Mouse (Mus musculus): ENCODE data around the gene Rpl27a. TPM values are rescaled to one million over a fixed set of nuclear protein-coding genes. Genes with fewer than 3 reads are reported as not detected.

The Rpl27a gene
- 134 and 137 TPM in 2 replicates for polyA plus RNA-seq (2014; fragmentation: Nextera tagmentation; extraction: Ambion mirVana)

DNA sequence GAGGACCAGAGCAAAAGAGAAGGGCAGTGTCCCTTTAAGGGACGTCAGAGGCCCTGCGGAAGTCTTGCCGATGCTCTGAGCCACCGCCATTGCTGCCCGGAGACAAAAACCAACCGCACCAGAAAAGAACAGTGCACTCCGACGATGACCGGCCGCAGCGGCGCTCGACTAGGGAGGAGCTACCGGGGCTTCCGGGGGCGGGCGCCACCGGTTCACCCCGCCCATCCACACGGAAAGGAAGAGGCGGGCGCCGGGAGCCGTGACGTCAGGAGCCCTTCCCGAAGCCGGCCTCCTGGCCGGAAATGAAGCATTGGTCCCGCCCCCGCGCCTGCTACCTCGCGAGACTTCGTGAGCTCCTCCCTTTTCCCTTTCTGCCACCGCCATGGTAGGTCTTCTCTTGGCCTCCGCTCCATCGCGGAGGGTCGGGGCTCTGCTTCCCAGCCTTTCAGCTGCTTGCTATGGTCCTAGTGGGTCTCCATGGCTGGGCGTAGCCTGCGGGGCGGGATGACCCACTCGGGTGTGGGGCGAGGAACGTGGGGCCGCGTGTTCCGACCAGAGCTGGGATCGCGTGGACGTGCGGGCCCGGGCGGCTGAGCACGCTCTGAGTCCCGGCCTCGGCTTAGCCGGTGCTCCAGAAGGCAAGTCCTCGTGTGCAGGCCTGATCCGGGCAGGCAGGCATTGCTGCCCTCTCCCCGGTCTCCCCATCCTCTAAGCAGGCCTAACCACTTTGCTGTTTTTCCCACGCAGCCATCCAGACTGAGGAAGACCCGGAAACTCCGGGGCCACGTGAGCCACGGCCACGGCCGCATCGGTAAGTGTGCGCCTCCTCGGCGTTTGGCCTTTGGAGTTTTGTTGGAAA, at the start of gene Rpl27a:
Gene Rpl27a (plus strand): TSS at position 310 of the 859 bp plus-strand sequence.
- no peaks in the 10 kb centered on the region for H3K27me3 ChIP-seq (ENCODE audit: control insufficient read depth, insufficient read depth, low read length)
- under 1% methylated on average over 72 of the region's 72 CpGs for WGBS
- H3K27ac ChIP-seq (replicated peaks; ENCODE audit: low read depth, low read length), result peak within 1 kb of the TSS; percentile 92
- peak; percentile 99 for DNase-seq (ENCODE audit: low spot score)
- H3K9ac ChIP-seq (replicated peaks; ENCODE audit: low read length), result peak within 1 kb of the TSS; percentile 96
- H3K4me3 ChIP-seq (ENCODE audit: low read depth, low read length), result peak within 1 kb of the TSS; percentile 91
- no peaks in the 10 kb centered on the region for H3K9me3 ChIP-seq (replicated peaks; ENCODE audit: control insufficient read depth, low read length)
- H3K36me3 ChIP-seq (replicated peaks; ENCODE audit: control insufficient read depth, insufficient read depth, low read depth, low read length), result peaks cover 8% of the 10 kb centered on the region
- no peaks in the 10 kb centered on the region; the same call in 1 of the 2 replicates for H3K4me1 ChIP-seq (ENCODE audit: control insufficient read depth, insufficient read depth, low read length)
- H3K4me2 ChIP-seq (ENCODE audit: low read depth, low read length), result peak within 1 kb of the TSS; percentile 70
- peak; percentile 89 for ATAC-seq (replicated peaks; ENCODE audit: insufficient number of reproducible peaks, low FRiP score, low TSS enrichment, low read depth)

GRCm38 (mm10) chr7:109470700-109471099, 48.2 kb upstream of the Rpl27a start:
- no peaks in the 10 kb centered on the region for H3K4me1 ChIP-seq (ENCODE audit: control insufficient read depth, insufficient read depth, low read length)
- DNase-seq (ENCODE audit: low spot score) (no peak), ATAC-seq (replicated peaks; ENCODE audit: insufficient number of reproducible peaks, low FRiP score, low TSS enrichment, low read depth) (no peak)
- 74% methylated on average over 4 of the region's 4 CpGs for WGBS
- no peaks in the 10 kb centered on the region for H3K9me3 ChIP-seq (replicated peaks; ENCODE audit: control insufficient read depth, low read length)
- no peaks in the 10 kb centered on the region for H3K36me3 ChIP-seq (replicated peaks; ENCODE audit: control insufficient read depth, insufficient read depth, low read depth, low read length)
- H3K4me2 ChIP-seq (ENCODE audit: low read depth, low read length), result no peak overlapping the region
- no peak overlapping the region for H3K27ac ChIP-seq (replicated peaks; ENCODE audit: low read depth, low read length)
- H3K9ac ChIP-seq (replicated peaks; ENCODE audit: low read length), result no peak overlapping the region
- no peak overlapping the region for H3K4me3 ChIP-seq (ENCODE audit: low read depth, low read length)
- H3K27me3 ChIP-seq (ENCODE audit: control insufficient read depth, insufficient read depth, low read length), result no peaks in the 10 kb centered on the region

- ATAC-seq (replicated peaks; ENCODE audit: insufficient number of reproducible peaks, low FRiP score, low TSS enrichment, low read depth) (no peak), DNase-seq (ENCODE audit: low spot score) (no peak)
- Histone ChIP-seq H3K9me3 (replicated peaks; ENCODE audit: control insufficient read depth, low read length) (no peaks in the 10 kb centered on the region), H3K36me3 (replicated peaks; ENCODE audit: control insufficient read depth, insufficient read depth, low read depth, low read length) (no peaks in the 10 kb centered on the region), H3K27ac (replicated peaks; ENCODE audit: low read depth, low read length) (no peak overlapping the region), H3K4me2 (ENCODE audit: low read depth, low read length) (no peak overlapping the region), H3K9ac (replicated peaks; ENCODE audit: low read length) (no peak overlapping the region), H3K4me3 (ENCODE audit: low read depth, low read length) (no peak overlapping the region), H3K27me3 (ENCODE audit: control insufficient read depth, insufficient read depth, low read length) (no peaks in the 10 kb centered on the region), H3K4me1 (ENCODE audit: control insufficient read depth, insufficient read depth, low read length) (no peaks in the 10 kb centered on the region)
- WGBS, result 83% methylated on average over 3 of the region's 3 CpGs
Observed at GRCm38 (mm10) chr7:109477926-109478325, 41.0 kb upstream of the Rpl27a start.

DNA sequence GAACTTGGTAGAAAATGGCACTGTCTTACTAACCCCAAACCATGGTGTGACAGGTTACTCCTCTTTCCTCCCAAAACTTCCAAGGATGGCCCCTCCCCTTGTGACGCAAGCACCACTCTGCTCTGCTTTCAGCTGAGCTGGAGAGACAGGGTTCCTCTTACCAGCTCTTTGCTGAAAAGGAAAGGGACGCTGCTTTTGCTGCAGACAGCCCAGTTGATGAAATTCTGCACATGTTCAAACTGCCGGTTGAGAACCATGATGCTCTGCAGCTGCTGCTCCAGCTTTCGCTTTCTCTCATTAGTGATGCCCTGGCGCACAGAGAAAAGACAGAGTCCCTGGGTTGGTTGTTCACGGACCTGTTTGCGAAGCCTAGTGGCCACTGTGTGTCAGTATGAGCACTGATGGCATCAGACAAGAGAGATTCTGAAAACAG, 38.2 kb upstream of the Rpl27a start:
- Histone ChIP-seq H3K4me1 (ENCODE audit: control insufficient read depth, insufficient read depth, low read length) (no peaks in the 10 kb centered on the region), H3K4me3 (ENCODE audit: low read depth, low read length) (no peak overlapping the region)
- no peak for ATAC-seq (replicated peaks; ENCODE audit: insufficient number of reproducible peaks, low FRiP score, low TSS enrichment, low read depth)

DNA sequence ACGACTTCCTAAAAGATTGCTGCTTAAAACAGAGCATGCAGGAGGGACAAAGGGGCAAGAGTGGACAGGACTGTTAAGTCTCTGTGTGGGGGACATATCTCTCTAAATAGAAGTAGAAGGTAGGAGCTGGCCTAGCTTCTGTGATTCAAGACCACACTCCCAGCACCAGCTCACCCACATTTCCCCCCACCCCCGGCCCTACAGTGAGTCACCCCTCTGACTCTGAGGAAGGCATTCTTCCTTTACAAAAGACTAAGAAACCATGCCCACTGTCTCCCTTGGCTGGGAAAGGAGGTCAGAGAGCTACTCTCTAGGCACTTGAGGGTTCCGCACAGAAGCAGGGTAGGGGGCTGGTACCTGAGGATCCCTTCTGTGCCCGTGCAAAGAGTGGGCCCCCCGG, 34.7 kb upstream of the Rpl27a start:
- no peak overlapping the region for H3K4me3 ChIP-seq (ENCODE audit: low read depth, low read length)
- no peaks in the 10 kb centered on the region for H3K4me1 ChIP-seq (ENCODE audit: control insufficient read depth, insufficient read depth, low read length)
- H3K9me3 ChIP-seq (replicated peaks; ENCODE audit: control insufficient read depth, low read length), result no peaks in the 10 kb centered on the region
- no peak for DNase-seq (ENCODE audit: low spot score)
- WGBS, result 72% methylated on average over 5 of the region's 5 CpGs
- no peak overlapping the region for H3K27ac ChIP-seq (replicated peaks; ENCODE audit: low read depth, low read length)
- H3K9ac ChIP-seq (replicated peaks; ENCODE audit: low read length), result no peak overlapping the region
- ATAC-seq (replicated peaks; ENCODE audit: insufficient number of reproducible peaks, low FRiP score, low TSS enrichment, low read depth), result no peak
- H3K27me3 ChIP-seq (ENCODE audit: control insufficient read depth, insufficient read depth, low read length), result no peaks in the 10 kb centered on the region
- H3K4me2 ChIP-seq (ENCODE audit: low read depth, low read length), result no peak overlapping the region
- no peaks in the 10 kb centered on the region for H3K36me3 ChIP-seq (replicated peaks; ENCODE audit: control insufficient read depth, insufficient read depth, low read depth, low read length)

More for the DNA sequence above, 38.2 kb upstream of the Rpl27a start:
- Histone ChIP-seq H3K4me2 (ENCODE audit: low read depth, low read length) (no peak overlapping the region), H3K9ac (replicated peaks; ENCODE audit: low read length) (no peak overlapping the region), H3K36me3 (replicated peaks; ENCODE audit: control insufficient read depth, insufficient read depth, low read depth, low read length) (no peaks in the 10 kb centered on the region), H3K27me3 (ENCODE audit: control insufficient read depth, insufficient read depth, low read length) (no peaks in the 10 kb centered on the region), H3K9me3 (replicated peaks; ENCODE audit: control insufficient read depth, low read length) (no peaks in the 10 kb centered on the region), H3K27ac (replicated peaks; ENCODE audit: low read depth, low read length) (no peak overlapping the region)
- DNase-seq (ENCODE audit: low spot score), result peak; percentile 35
- 32% methylated on average over 7 of the region's 7 CpGs for WGBS

DNA sequence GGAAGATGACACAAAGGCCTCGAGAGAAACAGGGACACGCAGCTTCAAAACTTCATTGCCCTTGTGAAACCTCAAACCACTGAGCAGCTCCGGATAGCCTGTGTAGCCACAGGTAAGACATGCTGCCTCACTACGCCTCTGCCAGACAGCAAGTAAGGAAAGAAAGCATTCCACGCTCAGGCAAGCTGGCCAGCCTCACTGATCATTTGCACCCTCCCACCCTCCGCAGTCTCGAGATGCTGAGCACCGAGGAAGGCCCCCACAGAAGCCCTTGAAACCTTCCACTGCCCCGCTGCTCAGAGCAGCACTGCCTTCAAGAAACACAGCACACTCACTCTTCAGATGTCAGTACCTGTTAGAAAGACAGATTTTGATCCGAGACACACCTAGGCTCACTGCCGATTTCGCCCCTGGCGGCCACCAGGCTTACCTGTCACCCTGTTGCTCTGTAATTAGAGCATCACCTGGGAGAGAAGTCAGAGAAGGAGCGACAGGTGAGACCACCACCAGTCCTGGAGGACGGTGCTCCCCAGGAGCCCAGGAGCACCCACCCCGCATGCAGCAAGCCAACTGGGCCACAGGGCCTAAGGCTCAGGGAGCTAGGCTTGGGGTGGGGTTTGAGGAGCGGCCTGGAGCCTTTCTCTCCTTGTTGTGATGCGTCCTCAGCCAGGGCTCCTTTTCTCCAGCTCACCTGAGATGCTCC, 26.2 kb upstream of the Rpl27a start:
- Histone ChIP-seq H3K36me3 (replicated peaks; ENCODE audit: control insufficient read depth, insufficient read depth, low read depth, low read length) (no peaks in the 10 kb centered on the region), H3K9ac (replicated peaks; ENCODE audit: low read length) (no peak overlapping the region), H3K27ac (replicated peaks; ENCODE audit: low read depth, low read length) (no peak overlapping the region), H3K4me3 (ENCODE audit: low read depth, low read length) (no peak overlapping the region), H3K4me2 (ENCODE audit: low read depth, low read length) (no peak overlapping the region; the same call in 1 of the 2 replicates), H3K4me1 (ENCODE audit: control insufficient read depth, insufficient read depth, low read length) (no peaks in the 10 kb centered on the region), H3K27me3 (ENCODE audit: control insufficient read depth, insufficient read depth, low read length) (no peaks in the 10 kb centered on the region), H3K9me3 (replicated peaks; ENCODE audit: control insufficient read depth, low read length) (no peaks in the 10 kb centered on the region)
- DNase-seq (ENCODE audit: low spot score), result no peak
- 48% methylated on average over 18 of the region's 18 CpGs for WGBS
- no peak for ATAC-seq (replicated peaks; ENCODE audit: insufficient number of reproducible peaks, low FRiP score, low TSS enrichment, low read depth)

DNA sequence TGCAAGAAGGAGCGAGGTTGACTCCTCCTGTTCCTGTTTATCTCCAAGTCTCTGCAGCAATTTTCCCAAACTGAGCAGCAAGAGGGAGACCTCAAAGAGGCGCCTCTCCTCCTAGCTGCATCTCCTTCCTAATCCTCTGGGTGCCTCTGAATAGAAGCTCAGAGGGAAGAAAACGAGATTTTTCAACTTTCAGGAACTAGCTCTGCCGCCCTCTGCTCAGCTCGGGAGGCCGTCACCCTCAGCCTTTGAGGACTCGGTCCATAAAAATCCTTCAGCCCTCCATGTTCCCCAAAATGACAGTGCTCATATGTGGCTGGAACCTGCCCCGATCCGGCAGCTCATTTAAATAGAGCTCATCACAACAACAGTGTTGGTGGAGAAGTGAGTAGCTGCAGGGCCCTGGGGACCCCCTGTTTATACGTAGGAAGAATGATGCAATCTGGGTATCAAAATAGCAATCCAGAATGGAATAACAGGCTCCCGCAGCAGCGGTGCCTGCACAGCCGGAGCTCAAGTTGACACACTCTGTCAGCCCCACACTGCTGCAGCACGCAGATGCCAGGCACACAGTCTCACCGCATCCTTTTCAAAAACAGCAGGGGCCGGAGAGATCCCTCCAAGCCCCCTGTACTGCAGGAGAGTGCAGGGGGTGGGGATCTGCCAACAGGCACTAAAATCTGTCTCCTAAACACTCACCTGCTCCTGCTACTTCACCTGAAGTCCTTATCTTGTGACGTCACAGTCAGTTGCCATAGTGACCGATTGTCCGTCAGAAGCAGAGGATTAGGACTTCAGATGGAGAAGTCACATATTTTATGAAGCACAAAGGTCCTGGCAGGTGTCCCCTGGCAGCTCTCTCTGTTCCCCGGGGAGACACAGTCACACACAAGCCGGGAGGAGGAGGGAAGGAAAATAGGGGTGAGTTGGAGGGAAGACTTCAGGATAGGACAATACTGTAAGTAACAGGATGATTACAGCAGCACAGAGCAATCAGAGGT, 25.3 kb upstream of the Rpl27a start:
- H3K27ac ChIP-seq (replicated peaks; ENCODE audit: low read depth, low read length), result no peak overlapping the region
- H3K4me1 ChIP-seq (ENCODE audit: control insufficient read depth, insufficient read depth, low read length), result no peaks in the 10 kb centered on the region
- no peaks in the 10 kb centered on the region for H3K9me3 ChIP-seq (replicated peaks; ENCODE audit: control insufficient read depth, low read length)
- WGBS, result 9% methylated on average over 21 of the region's 21 CpGs
- peak overlapping the region; percentile 14 for H3K4me2 ChIP-seq (ENCODE audit: low read depth, low read length)
- H3K9ac ChIP-seq (replicated peaks; ENCODE audit: low read length), result no peak overlapping the region
- H3K36me3 ChIP-seq (replicated peaks; ENCODE audit: control insufficient read depth, insufficient read depth, low read depth, low read length), result no peaks in the 10 kb centered on the region
- 0 out of 2 replicates have a peak overlapping the region, but pooled peaks have one; percentile 3 for H3K4me3 ChIP-seq (ENCODE audit: low read depth, low read length)
- no peaks in the 10 kb centered on the region for H3K27me3 ChIP-seq (ENCODE audit: control insufficient read depth, insufficient read depth, low read length)
- 0 out of 2 replicates have a peak, but pooled peaks have one; percentile 64 for ATAC-seq (replicated peaks; ENCODE audit: insufficient number of reproducible peaks, low FRiP score, low TSS enrichment, low read depth)
- peak; percentile 12 for DNase-seq (ENCODE audit: low spot score)

Data from embryonic facial prominence, embryonic 11.5 days (tissue).